Mouse (Mus musculus): ENCODE measurements around the gene Olfr503. TPM values are rescaled to one million over a fixed set of nuclear protein-coding genes. Genes with fewer than 3 reads are reported as not detected.

Gene Olfr503
- polyA plus RNA-seq (2012; rRNA removed), result not detected in 2 replicates

GRCm38 (mm10) chr7:108544227-108544626, at the start of gene Olfr503:
Gene Olfr503, plus strand, starts transcription at chr7:108544527.

GRCm38 (mm10) chr7:108524965-108525364, 19.4 kb upstream of the Olfr503 start, which contains the start of gene Olfr502:
Gene Olfr502, minus strand, starts transcription at chr7:108525065.

DNA sequence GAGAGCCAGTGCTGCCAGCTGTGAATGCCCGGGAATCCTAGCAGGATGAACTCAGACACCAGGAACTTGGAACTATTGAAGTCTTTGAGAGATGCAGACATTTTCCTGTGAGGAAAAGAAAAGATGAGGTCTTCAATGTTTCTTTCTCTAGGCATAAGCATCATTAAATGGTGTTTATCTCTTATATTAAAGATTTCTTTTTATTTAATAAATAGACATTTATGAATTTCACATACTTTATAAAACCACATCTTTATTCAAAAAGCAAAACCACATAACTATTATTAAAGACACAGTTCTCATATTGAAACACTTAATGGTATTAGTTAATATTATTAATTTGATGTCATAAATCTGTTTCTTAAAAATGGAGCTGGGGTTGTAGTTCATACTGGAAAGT, 21.4 kb downstream of the Olfr503 start, which contains the start of gene Olfr504:
TSS of gene Olfr504 (minus strand) at position 101 of the 400 bp plus-strand sequence.

Other genes with a start within 250 kb of the Olfr503 start
- gene Olfr491, start 231.1 kb upstream of the Olfr503 start, polyA plus RNA-seq (2012; rRNA removed), result not detected in 2 replicates
- gene Olfr492, start 220.9 kb upstream of the Olfr503 start, polyA plus RNA-seq (2012; rRNA removed), result not detected in 2 replicates
- not detected in 2 replicates for gene Olfr493, start 197.5 kb upstream of the Olfr503 start, polyA plus RNA-seq (2012; rRNA removed)
- not detected in 2 replicates for gene Olfr494, start 179.2 kb upstream of the Olfr503 start, polyA plus RNA-seq (2012; rRNA removed)
- not detected in 2 replicates for gene Olfr495, start 151.4 kb upstream of the Olfr503 start, polyA plus RNA-seq (2012; rRNA removed)
- not detected in 2 replicates for gene Olfr497, start 124.1 kb upstream of the Olfr503 start, polyA plus RNA-seq (2012; rRNA removed)
- not detected in 2 replicates for gene Olfr498, start 79.2 kb upstream of the Olfr503 start, polyA plus RNA-seq (2012; rRNA removed)
- not detected in 2 replicates for gene Olfr502, start 19.5 kb upstream of the Olfr503 start, polyA plus RNA-seq (2012; rRNA removed)
- not detected in 2 replicates for gene Olfr504, start 21.3 kb downstream of the Olfr503 start, polyA plus RNA-seq (2012; rRNA removed)
- not detected in 2 replicates for gene Olfr506, start 66.3 kb downstream of the Olfr503 start, polyA plus RNA-seq (2012; rRNA removed)
- not detected in 2 replicates for gene Olfr507, start 77.3 kb downstream of the Olfr503 start, polyA plus RNA-seq (2012; rRNA removed)
- gene Olfr508, start 85.5 kb downstream of the Olfr503 start, polyA plus RNA-seq (2012; rRNA removed), result not detected in 2 replicates
- not detected in 2 replicates for gene Olfr509, start 107.4 kb downstream of the Olfr503 start, polyA plus RNA-seq (2012; rRNA removed)
- gene Olfr510, start 121.9 kb downstream of the Olfr503 start, polyA plus RNA-seq (2012; rRNA removed), result not detected in 2 replicates
- not detected in 2 replicates for gene Olfr512, start 168.8 kb downstream of the Olfr503 start, polyA plus RNA-seq (2012; rRNA removed)
- not detected in 2 replicates for gene Olfr513, start 206.4 kb downstream of the Olfr503 start, polyA plus RNA-seq (2012; rRNA removed)